Mouse (Mus musculus) forebrain, embryonic 15.5 days (tissue): ENCODE measurements at regions not wholly inside any gene's neighbourhood (a gene's known extent, or its start where the extent isn't known, plus 50 kb on each side); places are given as distances from the start of the nearest gene placed in this dataset.

Experiments
- ATAC-seq: fragments of 200-750 bp; cut with Nextera tagmentation; replicated peaks from 2 replicates; pipeline ENCODE4 v1.8.0; 2017; ENCODE audit warnings: mild to moderate bottlenecking, moderate TSS enrichment, moderate library complexity
- H3K27ac ChIP-seq: fragments of 300-500 bp; sonication (generic); replicated peaks from 2 replicates; pipeline ENCODE4 v1.5.1; 2015; ENCODE audit warnings: mild to moderate bottlenecking, inconsistent platforms
- H3K27me3 ChIP-seq: fragments of 300-500 bp; sonication (generic); 2 replicates; pipeline ENCODE4 v1.6.1; 2015; ENCODE audit warnings: inconsistent platforms
- H3K36me3 ChIP-seq: fragments of 300-500 bp; sonication (generic); 2 replicates; pipeline ENCODE4 v1.6.1; 2015; ENCODE audit warnings: mild to moderate bottlenecking, inconsistent platforms
- H3K4me1 ChIP-seq: fragments of 300-500 bp; sonication (generic); 2 replicates; pipeline ENCODE4 v1.6.1; 2015; ENCODE audit warnings: inconsistent platforms
- H3K4me2 ChIP-seq: fragments of 300-500 bp; sonication (generic); replicated peaks from 2 replicates; pipeline ENCODE4 v1.6.1; 2015; ENCODE audit warnings: mild to moderate bottlenecking, inconsistent platforms
- H3K4me3 ChIP-seq: fragments of 300-500 bp; sonication (generic); 2 replicates; pipeline ENCODE4 v1.5.1; 2015; ENCODE audit warnings: mild to moderate bottlenecking, inconsistent platforms
- H3K9ac ChIP-seq: fragments of 300-500 bp; sonication (generic); replicated peaks from 2 replicates; pipeline ENCODE4 v1.6.1; 2015; ENCODE audit warnings: mild to moderate bottlenecking, inconsistent platforms
- H3K9me3 ChIP-seq: fragments of 300-500 bp; sonication (generic); 2 replicates; pipeline ENCODE4 v1.6.1; 2016; ENCODE audit warnings: inconsistent platforms
- WGBS: fragments of 180-500 bp; shearing (Covaris S2); methylation state at CpG from one replicate; pipeline ENCODE4 v1.1.7; 2015; ENCODE audit warnings: mixed read lengths; 5-methylcytosine and 5-hydroxymethylcytosine counted together

- 92% methylated on average over 2 of the region's 2 CpGs for WGBS
- Histone ChIP-seq H3K9me3 (no peaks in the 10 kb centered on the region), H3K4me1 (no peaks in the 10 kb centered on the region), H3K4me2 (no peak overlapping the region), H3K4me3 (no peak overlapping the region), H3K9ac (no peak overlapping the region), H3K27ac (no peak overlapping the region), H3K36me3 (no peaks in the 10 kb centered on the region), H3K27me3 (no peaks in the 10 kb centered on the region)
- ATAC-seq = no peak
Observed at GRCm38 (mm10) chr4:124332974-124333373, 277.6 kb downstream of the 3100002H09Rik start.

DNA sequence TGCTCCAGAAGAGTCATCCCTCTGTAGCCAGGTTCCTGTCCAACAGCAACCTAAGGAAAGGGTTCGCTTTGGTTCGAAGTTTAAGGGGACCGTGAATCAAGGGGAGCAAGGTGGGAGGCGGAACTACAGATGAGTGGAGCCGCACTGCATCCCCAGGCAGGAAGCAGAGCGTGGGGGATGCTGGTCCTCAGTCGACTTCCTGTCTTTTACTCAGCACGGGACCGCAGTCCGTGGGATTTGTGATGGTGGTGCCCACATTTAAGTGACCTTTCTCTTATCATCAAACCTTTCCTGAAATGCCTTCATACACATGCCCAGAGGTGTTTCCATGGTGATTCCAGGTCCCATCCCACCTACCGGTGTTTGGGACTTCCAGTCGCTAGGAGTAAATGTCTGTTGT is 278.2 kb downstream of the 3100002H09Rik start:
- H3K36me3 ChIP-seq = no peaks in the 10 kb centered on the region
- ATAC-seq = no peak
- no peaks in the 10 kb centered on the region for H3K9me3 ChIP-seq
- no peaks in the 10 kb centered on the region for H3K4me1 ChIP-seq
- WGBS = 94% methylated on average over 12 of the region's 12 CpGs
- no peaks in the 10 kb centered on the region for H3K27me3 ChIP-seq
- no peak overlapping the region for H3K27ac ChIP-seq
- H3K4me3 ChIP-seq = no peak overlapping the region
- H3K9ac ChIP-seq = no peak overlapping the region
- H3K4me2 ChIP-seq = no peak overlapping the region

- no peaks in the 10 kb centered on the region for H3K9me3 ChIP-seq
- 10% methylated on average over 15 of the region's 15 CpGs for WGBS
- no peaks in the 10 kb centered on the region for H3K27me3 ChIP-seq
- no peak overlapping the region for H3K9ac ChIP-seq
- no peak overlapping the region for H3K4me2 ChIP-seq
- no peak overlapping the region for H3K4me3 ChIP-seq
- H3K27ac ChIP-seq = no peak overlapping the region
- ATAC-seq = no peak
- H3K4me1 ChIP-seq = no peaks in the 10 kb centered on the region
- no peaks in the 10 kb centered on the region for H3K36me3 ChIP-seq
Observed at GRCm38 (mm10) chr4:124329107-124329771, 281.4 kb downstream of the 3100002H09Rik start.

DNA sequence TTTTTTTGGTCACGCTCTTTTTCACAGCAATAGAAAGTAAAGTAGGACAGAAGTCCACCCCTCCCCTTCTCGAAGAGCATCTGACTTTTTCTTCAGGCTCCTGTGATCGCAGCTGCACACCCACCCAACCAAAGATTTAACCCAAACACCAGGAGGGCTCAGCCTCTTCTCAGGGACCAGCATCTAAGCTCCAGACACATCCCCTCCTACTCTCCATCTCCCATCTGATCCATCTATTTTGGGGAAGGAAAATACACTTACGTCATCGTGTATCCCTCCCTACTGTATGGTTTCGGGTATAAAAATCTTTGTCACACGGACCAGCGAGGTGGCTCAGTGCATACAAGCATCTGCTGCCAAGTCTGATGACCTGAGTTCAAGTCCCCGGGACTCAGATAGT is 284.3 kb downstream of the 3100002H09Rik start:
- no peak for ATAC-seq
- Histone ChIP-seq H3K27me3 (no peaks in the 10 kb centered on the region), H3K9me3 (no peaks in the 10 kb centered on the region), H3K9ac (no peak overlapping the region), H3K4me3 (no peak overlapping the region), H3K36me3 (no peaks in the 10 kb centered on the region), H3K4me2 (no peak overlapping the region), H3K27ac (no peak overlapping the region), H3K4me1 (0 out of 2 replicates have a peak, but pooled peaks cover 2% of the 10 kb centered on the region)
- 93% methylated on average over 9 of the region's 9 CpGs for WGBS

DNA sequence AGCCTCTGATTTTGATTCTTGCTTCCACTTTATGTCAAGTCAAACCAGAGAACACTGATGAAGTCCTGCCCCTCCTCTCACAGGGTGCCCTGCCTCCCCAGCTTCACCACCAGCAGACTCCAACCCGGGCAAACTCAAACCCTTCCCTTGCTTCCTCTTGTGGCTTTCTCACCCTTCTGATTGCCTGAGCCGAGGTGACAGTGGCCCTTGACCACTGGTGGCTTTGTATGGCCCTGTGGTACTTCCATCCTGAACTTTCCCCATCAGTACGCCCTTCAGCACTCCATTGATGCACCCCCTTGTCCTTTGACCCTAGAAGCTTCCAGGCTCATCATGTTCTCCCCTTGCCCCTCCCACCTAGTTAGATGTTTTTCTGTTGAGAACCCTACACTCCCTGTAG is 287.0 kb downstream of the 3100002H09Rik start:
- WGBS = 85% methylated on average over 3 of the region's 3 CpGs
- Histone ChIP-seq H3K4me1 (0 out of 2 replicates have a peak, but pooled peaks cover 4% of the 10 kb centered on the region), H3K27me3 (no peaks in the 10 kb centered on the region), H3K36me3 (no peaks in the 10 kb centered on the region), H3K9me3 (no peaks in the 10 kb centered on the region), H3K4me2 (no peak overlapping the region), H3K4me3 (no peak overlapping the region), H3K9ac (no peak overlapping the region), H3K27ac (no peak overlapping the region)
- ATAC-seq = no peak

DNA sequence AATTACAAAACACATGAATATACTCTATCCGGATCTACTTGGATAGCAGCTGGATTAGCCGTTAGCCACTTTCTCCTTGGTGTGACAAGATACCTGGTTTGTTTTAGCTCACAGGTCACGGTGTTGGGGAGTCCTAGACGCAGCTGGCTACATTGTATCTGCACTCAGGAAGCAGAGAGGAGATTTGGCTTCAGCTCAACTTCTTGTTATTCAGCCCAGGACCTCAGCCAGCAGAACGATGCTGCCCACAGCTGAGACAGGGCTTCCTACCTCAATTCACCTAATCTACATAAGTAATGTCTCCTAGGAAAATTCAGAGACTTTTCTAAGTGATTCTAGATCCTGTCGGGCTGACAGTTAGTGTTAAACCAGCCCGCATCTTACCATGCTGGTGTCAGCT is 289.4 kb downstream of the 3100002H09Rik start:
- WGBS = 53% methylated on average over 7 of the region's 7 CpGs

DNA sequence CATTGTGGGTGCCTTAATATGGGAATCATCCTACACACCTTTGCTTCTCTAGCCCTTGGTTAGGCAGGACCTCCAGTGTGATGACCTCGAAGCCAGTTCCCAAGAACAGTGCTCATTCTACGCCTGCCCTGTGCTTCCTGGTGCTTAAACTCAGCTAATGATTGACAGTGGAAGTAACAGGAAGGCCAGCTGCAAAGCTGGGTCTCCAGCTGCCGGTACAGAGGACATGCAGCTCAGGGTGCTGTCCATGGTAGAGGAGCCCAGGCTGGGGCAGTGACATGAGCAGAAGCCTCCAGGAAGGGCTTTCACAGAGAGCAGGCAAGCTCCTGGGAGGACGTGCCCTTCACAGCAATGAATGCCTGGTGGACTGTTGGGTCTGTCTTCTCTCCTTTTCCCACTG is 293.6 kb downstream of the 3100002H09Rik start:
- no peak overlapping the region for H3K4me3 ChIP-seq
- WGBS = 39% methylated on average over 4 of the region's 4 CpGs
- no peak overlapping the region for H3K4me2 ChIP-seq
- ATAC-seq = no peak
- H3K27me3 ChIP-seq = no peaks in the 10 kb centered on the region
- no peaks in the 10 kb centered on the region for H3K9me3 ChIP-seq
- no peaks in the 10 kb centered on the region for H3K36me3 ChIP-seq
- H3K27ac ChIP-seq = no peak overlapping the region
- 0 out of 2 replicates have a peak, but pooled peaks cover 4% of the 10 kb centered on the region for H3K4me1 ChIP-seq
- no peak overlapping the region for H3K9ac ChIP-seq

More for the DNA sequence above, 289.4 kb downstream of the 3100002H09Rik start:
- Histone ChIP-seq H3K4me2 (no peak overlapping the region), H3K4me3 (no peak overlapping the region), H3K4me1 (0 out of 2 replicates have a peak, but pooled peaks cover 4% of the 10 kb centered on the region), H3K27ac (no peak overlapping the region), H3K9ac (no peak overlapping the region), H3K36me3 (no peaks in the 10 kb centered on the region), H3K9me3 (no peaks in the 10 kb centered on the region), H3K27me3 (no peaks in the 10 kb centered on the region)
- ATAC-seq = no peak

DNA sequence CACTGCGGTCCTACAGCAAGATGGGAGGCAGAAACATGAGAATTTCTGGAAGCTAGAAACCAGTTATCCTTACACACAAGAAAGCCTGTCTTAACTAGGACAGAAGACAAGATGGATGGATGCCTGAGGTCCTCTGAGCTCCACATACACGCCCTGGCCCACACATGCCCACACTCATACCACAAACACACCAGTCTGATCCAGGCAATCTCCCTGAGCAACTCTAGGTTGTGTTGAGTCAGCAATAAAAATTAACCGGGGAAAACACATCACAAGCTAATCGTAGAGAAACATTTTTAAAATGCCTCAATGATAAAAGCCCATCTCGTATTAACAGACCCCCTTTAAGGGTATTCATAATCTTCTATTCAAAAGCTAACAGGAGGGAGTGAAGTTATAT is 298.9 kb downstream of the 3100002H09Rik start:
- H3K4me2 ChIP-seq = no peak overlapping the region
- no peaks in the 10 kb centered on the region for H3K9me3 ChIP-seq
- no peak for ATAC-seq
- H3K4me1 ChIP-seq = peaks cover 3% of the 10 kb centered on the region; the same call in 1 of the 2 replicates
- no peak overlapping the region for H3K9ac ChIP-seq
- no peaks in the 10 kb centered on the region for H3K36me3 ChIP-seq
- no peaks in the 10 kb centered on the region for H3K27me3 ChIP-seq
- 80% methylated on average over 5 of the region's 5 CpGs for WGBS
- no peak overlapping the region for H3K4me3 ChIP-seq
- H3K27ac ChIP-seq = no peak overlapping the region

DNA sequence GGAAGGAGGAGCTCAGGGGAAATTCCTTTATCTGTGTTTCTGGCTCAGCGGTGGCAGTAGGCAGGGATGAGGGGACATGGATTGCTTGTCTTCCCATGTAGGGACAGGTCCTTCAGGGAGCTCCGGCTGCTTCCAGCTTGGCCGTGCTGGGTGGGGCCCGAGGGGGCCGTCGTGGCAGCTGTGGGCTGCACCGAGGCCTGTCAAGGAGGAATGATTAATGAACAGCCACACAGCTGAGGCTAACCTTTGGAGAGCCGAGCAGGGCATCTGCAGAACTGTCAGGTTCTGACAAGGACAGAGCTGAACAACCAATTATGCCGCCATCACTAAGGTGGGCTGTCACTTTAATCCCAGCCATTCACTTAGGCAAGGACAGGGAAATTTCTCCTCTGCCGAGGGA is 300.0 kb downstream of the 3100002H09Rik start:
- H3K9ac ChIP-seq = no peak overlapping the region
- no peak overlapping the region for H3K4me2 ChIP-seq
- no peak for ATAC-seq

GRCm38 (mm10) chr4:124305871-124306555 is 304.6 kb downstream of the 3100002H09Rik start:
- Histone ChIP-seq H3K27ac (no peak overlapping the region), H3K36me3 (no peaks in the 10 kb centered on the region), H3K9me3 (no peaks in the 10 kb centered on the region), H3K4me1 (peaks cover 7% of the 10 kb centered on the region; the same call in 1 of the 2 replicates), H3K9ac (no peak overlapping the region), H3K4me3 (no peak overlapping the region), H3K4me2 (no peak overlapping the region), H3K27me3 (peaks cover 3% of the 10 kb centered on the region; the same call in 1 of the 2 replicates)
- WGBS = 44% methylated on average over 10 of the region's 10 CpGs
- ATAC-seq = no peak

More for the DNA sequence above, 300.0 kb downstream of the 3100002H09Rik start:
- peaks cover 7% of the 10 kb centered on the region; the same call in 1 of the 2 replicates for H3K4me1 ChIP-seq
- H3K9me3 ChIP-seq = no peaks in the 10 kb centered on the region
- whole genome bisulfite sequencing = 17% methylated on average over 10 of the region's 10 CpGs
- no peak overlapping the region for H3K27ac ChIP-seq
- H3K27me3 ChIP-seq = no peaks in the 10 kb centered on the region
- H3K36me3 ChIP-seq = no peaks in the 10 kb centered on the region
- H3K4me3 ChIP-seq = no peak overlapping the region

- no peak for ATAC-seq
- 55% methylated on average over 7 of the region's 7 CpGs for whole genome bisulfite sequencing
Observed at GRCm38 (mm10) chr4:124302950-124303349, 307.7 kb downstream of the 3100002H09Rik start.

GRCm38 (mm10) chr4:124298667-124299437 is 311.8 kb downstream of the 3100002H09Rik start:
- Histone ChIP-seq H3K9me3 (no peaks in the 10 kb centered on the region), H3K27ac (no peak overlapping the region), H3K9ac (no peak overlapping the region), H3K4me3 (no peak overlapping the region), H3K36me3 (no peaks in the 10 kb centered on the region), H3K27me3 (no peaks in the 10 kb centered on the region), H3K4me1 (peaks cover 7% of the 10 kb centered on the region), H3K4me2 (no peak overlapping the region)
- 23% methylated on average over 10 of the region's 10 CpGs for WGBS
- ATAC-seq = no peak

More at GRCm38 (mm10) chr4:124302950-124303349, 307.7 kb downstream of the 3100002H09Rik start:
- no peak overlapping the region for H3K4me2 ChIP-seq
- no peak overlapping the region for H3K9ac ChIP-seq
- peaks cover 3% of the 10 kb centered on the region; the same call in 1 of the 2 replicates for H3K27me3 ChIP-seq
- H3K36me3 ChIP-seq = no peaks in the 10 kb centered on the region
- no peak overlapping the region for H3K27ac ChIP-seq
- no peak overlapping the region for H3K4me3 ChIP-seq
- H3K4me1 ChIP-seq = peaks cover 11% of the 10 kb centered on the region
- no peaks in the 10 kb centered on the region for H3K9me3 ChIP-seq
